In the genomic region with DNA sequence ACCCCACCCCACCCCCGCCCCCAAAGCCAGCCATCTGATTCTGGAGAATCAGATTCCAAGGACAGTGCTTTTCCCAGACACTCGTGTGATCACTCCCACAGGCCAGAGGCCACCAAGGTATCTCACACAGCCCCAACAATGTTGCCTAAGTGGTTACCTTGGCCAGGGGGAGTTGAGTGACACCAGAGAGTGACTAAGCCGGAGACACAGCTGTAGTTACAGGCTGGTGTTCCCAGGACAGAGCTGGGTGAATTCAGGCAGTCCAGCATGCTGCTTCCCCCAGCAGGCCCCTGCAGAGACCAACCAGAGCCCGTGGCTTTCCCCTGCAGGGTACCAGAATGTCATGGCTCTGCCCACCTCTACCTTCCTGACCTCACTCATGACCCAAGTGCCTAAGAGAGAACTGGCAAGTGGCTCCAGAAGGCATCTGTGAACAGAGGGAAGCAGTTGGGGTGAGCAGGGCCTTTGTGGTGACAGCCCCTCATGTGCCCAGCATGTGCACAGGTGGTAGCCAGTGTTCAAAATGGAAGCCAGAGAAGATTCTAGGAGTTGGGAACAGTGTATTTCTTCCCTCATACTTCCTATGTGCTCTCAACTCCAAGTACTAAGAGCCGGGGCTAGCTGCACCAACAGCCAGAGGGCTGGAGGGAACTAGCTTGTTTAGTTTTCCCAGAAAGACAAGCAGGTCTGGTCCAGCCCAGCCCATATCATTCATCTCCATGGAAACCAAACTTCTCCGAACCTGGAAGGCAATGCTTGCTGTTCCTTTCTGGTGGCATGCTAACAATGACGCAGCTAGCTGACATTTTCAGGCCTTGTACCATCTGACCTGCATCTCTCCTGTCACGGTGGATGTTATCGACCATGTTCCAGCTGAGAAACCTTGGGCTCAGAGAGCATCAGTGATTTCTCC, we compare ENCODE assay signal across 9 mouse cellular contexts. TPM values are rescaled to one million over a fixed set of nuclear protein-coding genes. Genes with fewer than 3 reads are reported as not detected.
DNase-seq lines count a peak whose midpoint lies in the region; ATAC-seq and TF ChIP-seq lines count a peak whose summit lies in the region.
"Had no signal": no experiment of that assay in that cellular context is flagged by ENCODE, and none has a peak within 500 bp of the region (broad histone marks: within the 10 kb centered on the region; RNA-seq: fewer than 3 reads in every experiment).

No protein-coding gene starts in this region.

- no peak overlapping the region for H3K4me2 ChIP-seq in forebrain, embryonic 11.5 days (ENCODE audit: low read depth, low read length, severe bottlenecking)
- no peak overlapping the region for H3K4me2 ChIP-seq in embryonic facial prominence, embryonic 12.5 days (replicated peaks)
- no peak overlapping the region for H3K4me2 ChIP-seq in midbrain, embryonic 15.5 days

- H3K27ac ChIP-seq in forebrain, embryonic 10.5 days: peak overlapping the region; percentile 31
- H3K27ac ChIP-seq in forebrain, embryonic 11.5 days (ENCODE audit: low read depth, low read length): no peak overlapping the region
- H3K27ac ChIP-seq in layer of hippocampus, adult 2 months: peak overlapping the region; percentile 61; the same call in 1 of the 2 replicates
- H3K27ac ChIP-seq in embryonic facial prominence, embryonic 12.5 days: peak overlapping the region; percentile 33; the same call in 1 of the 2 replicates
- no peak overlapping the region for H3K27ac ChIP-seq in midbrain, embryonic 15.5 days

- H3K9ac ChIP-seq in forebrain, embryonic 11.5 days (ENCODE audit: low read length): no peak overlapping the region
- no peak overlapping the region for H3K9ac ChIP-seq in embryonic facial prominence, embryonic 12.5 days
- no peak overlapping the region for H3K9ac ChIP-seq in midbrain, embryonic 15.5 days

- ATAC-seq in forebrain, embryonic 11.5 days (replicated peaks; ENCODE audit: low FRiP score): no peak
- no peak for ATAC-seq in embryonic facial prominence, embryonic 12.5 days (ENCODE audit: insufficient number of reproducible peaks, insufficient read depth, low FRiP score, low TSS enrichment)
- ATAC-seq in midbrain, embryonic 15.5 days (replicated peaks): peak; percentile 18
- ATAC-seq: inflammation-experienced regulatory T-cells, adult 6 months had no signal

- DNase-seq in forebrain, embryonic 10.5 days (ENCODE audit: extremely low spot score, low spot score): no peak
- no peak for DNase-seq in forebrain, embryonic 11.5 days (ENCODE audit: low spot score)
- no peak for DNase-seq in layer of hippocampus, adult 2 months (ENCODE audit: low spot score in 2 of 2)
- DNase-seq in layer of hippocampus, adult 18-20 months (ENCODE audit: low spot score in 2 of 2): no peak
- DNase-seq in layer of hippocampus, postnatal 10 days (ENCODE audit: low spot score in 2 of 2): no peak
- DNase-seq in kidney, postnatal 10 days: no peak

- WGBS in forebrain, embryonic 10.5 days: 48% methylated on average over 9 of the region's 9 CpGs
- 49% methylated on average over 9 of the region's 9 CpGs for WGBS in forebrain, embryonic 11.5 days
- 39% methylated on average over 9 of the region's 9 CpGs for WGBS in embryonic facial prominence, embryonic 12.5 days
- 33% methylated on average over 9 of the region's 9 CpGs for WGBS in midbrain, embryonic 15.5 days

- H3K4me1 ChIP-seq in forebrain, embryonic 10.5 days: peaks cover 72% of the 10 kb centered on the region
- H3K4me1 ChIP-seq in forebrain, embryonic 11.5 days (replicated peaks; ENCODE audit: control insufficient read depth, insufficient read depth, low read length): peaks cover 13% of the 10 kb centered on the region
- H3K4me1 ChIP-seq in embryonic facial prominence, embryonic 12.5 days: peaks cover 28% of the 10 kb centered on the region
- H3K4me1 ChIP-seq in midbrain, embryonic 15.5 days: peaks cover 28% of the 10 kb centered on the region

- no peak overlapping the region for H3K4me3 ChIP-seq in forebrain, embryonic 10.5 days
- no peak overlapping the region for H3K4me3 ChIP-seq in forebrain, embryonic 11.5 days (ENCODE audit: low read depth, low read length)
- H3K4me3 ChIP-seq in layer of hippocampus, adult 2 months: no peak overlapping the region
- H3K4me3 ChIP-seq in embryonic facial prominence, embryonic 12.5 days: no peak overlapping the region
- no peak overlapping the region for H3K4me3 ChIP-seq in midbrain, embryonic 15.5 days

- no peaks in the 10 kb centered on the region for H3K36me3 ChIP-seq in forebrain, embryonic 10.5 days (replicated peaks)
- H3K36me3 ChIP-seq in forebrain, embryonic 11.5 days (ENCODE audit: control insufficient read depth, insufficient read depth, low read length): no peaks in the 10 kb centered on the region
- H3K36me3 ChIP-seq in embryonic facial prominence, embryonic 12.5 days: no peaks in the 10 kb centered on the region
- H3K36me3 ChIP-seq in midbrain, embryonic 15.5 days (replicated peaks): no peaks in the 10 kb centered on the region

- no peak for TF ChIP-seq CTCF in layer of hippocampus, adult 2 months (conservative IDR thresholded peaks at IDR 0.05)

- peaks cover 35% of the 10 kb centered on the region for H3K27me3 ChIP-seq in forebrain, embryonic 10.5 days (ENCODE audit: poor library complexity, severe bottlenecking)
- no peaks in the 10 kb centered on the region for H3K27me3 ChIP-seq in forebrain, embryonic 11.5 days (ENCODE audit: control insufficient read depth, insufficient read depth, low read length)
- 0 out of 2 replicates have a peak, but pooled peaks cover 4% of the 10 kb centered on the region for H3K27me3 ChIP-seq in embryonic facial prominence, embryonic 12.5 days
- no peaks in the 10 kb centered on the region for H3K27me3 ChIP-seq in midbrain, embryonic 15.5 days (replicated peaks)

- no peaks in the 10 kb centered on the region for H3K9me3 ChIP-seq in forebrain, embryonic 10.5 days
- H3K9me3 ChIP-seq in forebrain, embryonic 11.5 days (ENCODE audit: control insufficient read depth, low read length): no peaks in the 10 kb centered on the region
- no peaks in the 10 kb centered on the region for H3K9me3 ChIP-seq in embryonic facial prominence, embryonic 12.5 days
- no peaks in the 10 kb centered on the region for H3K9me3 ChIP-seq in midbrain, embryonic 15.5 days

RNA-seq across cellular contexts. Expression of a gene that starts 18.5 kb away (rescaled TPM):
- 60.3 and 70.4 TPM in 2 replicates for polyA plus RNA-seq in forebrain, embryonic 10.5 days (2016; fragmentation: Nextera tagmentation; extraction: Ambion mirVana)
- polyA plus RNA-seq in forebrain, embryonic 11.5 days (2014; fragmentation: Nextera tagmentation; extraction: Ambion mirVana): 85.6 and 88.1 TPM in 2 replicates
- total RNA-seq in layer of hippocampus, adult 2 months (2021): 1 to 10 TPM; 7.8 to 8.0 TPM
- total RNA-seq in layer of hippocampus, adult 18-20 months (2021): 1 to 10 TPM; 7.3 to 9.7 TPM
- 34.6 and 36.2 TPM in 2 replicates for polyA plus RNA-seq in embryonic facial prominence, embryonic 12.5 days (2016; fragmentation: Nextera tagmentation; extraction: Ambion mirVana)
- polyA plus RNA-seq in midbrain, embryonic 15.5 days (2015; fragmentation: Nextera tagmentation; extraction: Ambion mirVana): 61.2 and 62.8 TPM in 2 replicates
- total RNA-seq in layer of hippocampus, postnatal 10 days (2021): 10 to 100 TPM in 1 of 2 experiments, 1 to 10 TPM in 1; 9.0 to 11.1 TPM

RNA-seq across cellular contexts. Expression of a gene that starts 34.8 kb away (rescaled TPM):
- 0.69 and 0.79 TPM in 2 replicates for polyA plus RNA-seq in forebrain, embryonic 10.5 days (2016; fragmentation: Nextera tagmentation; extraction: Ambion mirVana)
- polyA plus RNA-seq in forebrain, embryonic 11.5 days (2014; fragmentation: Nextera tagmentation; extraction: Ambion mirVana): 1.0 and 1.4 TPM in 2 replicates
- 1 to 10 TPM; 2.8 to 2.9 TPM for total RNA-seq in layer of hippocampus, adult 2 months (2021)
- 1 to 10 TPM; 2.1 to 2.4 TPM for total RNA-seq in layer of hippocampus, adult 18-20 months (2021)
- polyA plus RNA-seq in embryonic facial prominence, embryonic 12.5 days (2016; fragmentation: Nextera tagmentation; extraction: Ambion mirVana): 1.2 TPM in 2 replicates
- 1.3 and 2.2 TPM in 2 replicates for polyA plus RNA-seq in midbrain, embryonic 15.5 days (2015; fragmentation: Nextera tagmentation; extraction: Ambion mirVana)
- 1 to 10 TPM; 3.1 TPM for total RNA-seq in layer of hippocampus, postnatal 10 days (2021)

RNA-seq across cellular contexts. Expression of a gene that starts 50.5 kb away (rescaled TPM):
- 0.06 and 0.17 TPM in 2 replicates for polyA plus RNA-seq in forebrain, embryonic 10.5 days (2016; fragmentation: Nextera tagmentation; extraction: Ambion mirVana)
- not detected in 2 replicates for polyA plus RNA-seq in forebrain, embryonic 11.5 days (2014; fragmentation: Nextera tagmentation; extraction: Ambion mirVana)
- total RNA-seq in layer of hippocampus, adult 2 months (2021): under 1 TPM in 1 of 2 experiments, not detected in 1; 0.20 TPM
- total RNA-seq in layer of hippocampus, adult 18-20 months (2021): not detected
- 0.28 and 0.31 TPM in 2 replicates for polyA plus RNA-seq in embryonic facial prominence, embryonic 12.5 days (2016; fragmentation: Nextera tagmentation; extraction: Ambion mirVana)
- polyA plus RNA-seq in midbrain, embryonic 15.5 days (2015; fragmentation: Nextera tagmentation; extraction: Ambion mirVana): 0.18 and 0.23 TPM in 2 replicates
- total RNA-seq in layer of hippocampus, postnatal 10 days (2021): not detected
- polyA plus RNA-seq: inflammation-experienced regulatory T-cells, adult 6 months had no signal

Comparison
In these comparisons a context has a peak if more than half of its experiments do, and no peak if none do; other contexts are left out.
1. H3K27ac ChIP-seq: peak in forebrain, embryonic 10.5 days (single experiment), layer of hippocampus, adult 2 months (single experiment) and embryonic facial prominence, embryonic 12.5 days (single experiment); none in forebrain, embryonic 11.5 days (single experiment) and midbrain, embryonic 15.5 days (single experiment).